Mouse (Mus musculus) midbrain, embryonic 14.5 days (tissue): Measurements from ENCODE around the gene Nsg2. TPM values are rescaled to one million over a fixed set of nuclear protein-coding genes. Genes with fewer than 3 reads are reported as not detected.
A peak's percentile ranks its signal among the peaks of the same experiment; 100 is the strongest.

Experiments
- ATAC-seq: fragments of 200-750 bp; cut with Nextera tagmentation; 2 replicates; pipeline ENCODE4 v1.8.0; 2017; ENCODE audit warnings: moderate number of reproducible peaks, moderate library complexity; ENCODE audit not compliant: low FRiP score, low TSS enrichment
- DNase-seq: peaks from one replicate; pipeline ENCODE4 v3.0.0-alpha.2; 2015
- H3K27ac ChIP-seq: fragments of 300-500 bp; sonication (generic); replicated peaks from 2 replicates; pipeline ENCODE4 v1.5.1; 2014; ENCODE audit warnings: mild to moderate bottlenecking, low read depth, low read length, moderate library complexity
- H3K27me3 ChIP-seq: fragments of 300-500 bp; sonication (generic); 2 replicates; pipeline ENCODE4 v1.6.1; 2014; ENCODE audit warnings: low read length, control low read depth, mixed read lengths; ENCODE audit not compliant: control insufficient read depth, insufficient read depth
- H3K36me3 ChIP-seq: fragments of 300-500 bp; sonication (generic); 2 replicates; pipeline ENCODE4 v1.6.1; 2014; ENCODE audit warnings: low read length, control low read depth; ENCODE audit not compliant: control insufficient read depth, insufficient read depth
- H3K4me1 ChIP-seq: fragments of 300-500 bp; sonication (generic); 2 replicates; pipeline ENCODE4 v1.6.1; 2014; ENCODE audit warnings: mild to moderate bottlenecking, antibody characterized with exemption, low read length, control low read depth; ENCODE audit not compliant: control insufficient read depth, insufficient read depth
- H3K4me2 ChIP-seq: fragments of 300-500 bp; sonication (generic); 2 replicates; pipeline ENCODE4 v1.6.1; 2014; ENCODE audit warnings: mild to moderate bottlenecking, low read length, moderate library complexity
- H3K4me3 ChIP-seq: fragments of 300-500 bp; sonication (generic); replicated peaks from 2 replicates; pipeline ENCODE4 v1.5.1; 2014; ENCODE audit warnings: low read depth, low read length
- H3K9ac ChIP-seq: fragments of 300-500 bp; sonication (generic); replicated peaks from 2 replicates; pipeline ENCODE4 v1.6.1; 2014; ENCODE audit warnings: mild to moderate bottlenecking, low read length, moderate library complexity
- H3K9me3 ChIP-seq: fragments of 300-500 bp; sonication (generic); 2 replicates; pipeline ENCODE4 v1.6.1; 2016; ENCODE audit warnings: low read length, control low read depth, mixed read lengths; ENCODE audit not compliant: control insufficient read depth
- WGBS: fragments of 180-500 bp; shearing (Covaris S2); extraction: QIAGEN DNeasy Blood & Tissue Kit; methylation state at CpG from one replicate; pipeline ENCODE4 v1.1.7; 2014; 5-methylcytosine and 5-hydroxymethylcytosine counted together
- polyA plus RNA-seq: library from polyadenylated mRNA; unstranded; fragments of >200 nt; fragmentation: Nextera tagmentation; extraction: Ambion mirVana; gene quantifications from 2 replicates; pipeline ENCODE4 v1.2.1, GENCODE M21; 2014

Gene Nsg2
- polyA plus RNA-seq, 1 experiment from 2014 or later: 209 TPM

GRCm38 (mm10) chr11:32075163-32075562, 74.9 kb downstream of the Nsg2 start:
- 80% methylated on average over 2 of the region's 2 CpGs for WGBS
- no peak overlapping the region for H3K4me3 ChIP-seq
- no peak overlapping the region for H3K9ac ChIP-seq
- no peaks in the 10 kb centered on the region for H3K9me3 ChIP-seq
- no peak overlapping the region for H3K4me2 ChIP-seq
- H3K4me1 ChIP-seq: no peaks in the 10 kb centered on the region
- ATAC-seq (no peak), DNase-seq (no peak)
- H3K27ac ChIP-seq: no peak overlapping the region
- no peaks in the 10 kb centered on the region for H3K27me3 ChIP-seq
- no peaks in the 10 kb centered on the region for H3K36me3 ChIP-seq

- ATAC-seq: no peak
- Histone ChIP-seq H3K27ac (no peak overlapping the region), H3K27me3 (no peaks in the 10 kb centered on the region)
Measured at GRCm38 (mm10) chr11:32083462-32083861, 83.2 kb downstream of the Nsg2 start.

GRCm38 (mm10) chr11:32086525-32086924, 86.3 kb downstream of the Nsg2 start:
- ATAC-seq: 0 out of 2 replicates have a peak, but pooled peaks have one; percentile 1
- Histone ChIP-seq H3K4me3 (no peak overlapping the region), H3K9me3 (no peaks in the 10 kb centered on the region), H3K36me3 (no peaks in the 10 kb centered on the region), H3K9ac (0 out of 2 replicates have a peak overlapping the region, but pooled peaks have one; percentile 3), H3K27me3 (no peaks in the 10 kb centered on the region), H3K27ac (peak overlapping the region; percentile 96), H3K4me2 (no peak overlapping the region), H3K4me1 (peaks cover 20% of the 10 kb centered on the region)
- WGBS: 53% methylated on average over 1 of the region's 1 CpGs
- peak; percentile 49 for DNase-seq

More at GRCm38 (mm10) chr11:32083462-32083861, 83.2 kb downstream of the Nsg2 start:
- Histone ChIP-seq H3K4me3 (no peak overlapping the region), H3K9ac (no peak overlapping the region), H3K9me3 (no peaks in the 10 kb centered on the region), H3K36me3 (no peaks in the 10 kb centered on the region), H3K4me2 (no peak overlapping the region), H3K4me1 (peaks cover 20% of the 10 kb centered on the region)
- DNase-seq: no peak
- WGBS: 75% methylated on average over 3 of the region's 3 CpGs

GRCm38 (mm10) chr11:32087376-32087775, 87.1 kb downstream of the Nsg2 start:
- H3K4me2 ChIP-seq: peak overlapping the region; percentile 21; the same call in 1 of the 2 replicates
- 2% methylated on average over 2 of the region's 2 CpGs for WGBS
- peak; percentile 94 for ATAC-seq
- H3K4me3 ChIP-seq: no peak overlapping the region
- H3K4me1 ChIP-seq: peaks cover 20% of the 10 kb centered on the region
- H3K9me3 ChIP-seq: no peaks in the 10 kb centered on the region
- H3K36me3 ChIP-seq: no peaks in the 10 kb centered on the region
- no peaks in the 10 kb centered on the region for H3K27me3 ChIP-seq
- H3K27ac ChIP-seq: peak overlapping the region; percentile 96
- 0 out of 2 replicates have a peak overlapping the region, but pooled peaks have one; percentile 3 for H3K9ac ChIP-seq
- peak; percentile 94 for DNase-seq

GRCm38 (mm10) chr11:32087779-32088442, 87.6 kb downstream of the Nsg2 start:
- H3K27ac ChIP-seq: peak overlapping the region; percentile 96
- no peak overlapping the region for H3K9ac ChIP-seq
- H3K27me3 ChIP-seq: no peaks in the 10 kb centered on the region
- peaks cover 20% of the 10 kb centered on the region for H3K4me1 ChIP-seq
- no peak overlapping the region for H3K4me2 ChIP-seq
- ATAC-seq (peak; percentile 62; the same call in 1 of the 2 replicates), DNase-seq (no peak)
- no peaks in the 10 kb centered on the region for H3K36me3 ChIP-seq
- no peak overlapping the region for H3K4me3 ChIP-seq
- no peaks in the 10 kb centered on the region for H3K9me3 ChIP-seq
- WGBS: 53% methylated on average over 9 of the region's 9 CpGs

- Histone ChIP-seq H3K4me2 (no peak overlapping the region), H3K27ac (no peak overlapping the region), H3K27me3 (no peaks in the 10 kb centered on the region), H3K36me3 (no peaks in the 10 kb centered on the region), H3K4me3 (no peak overlapping the region), H3K9me3 (no peaks in the 10 kb centered on the region), H3K9ac (no peak overlapping the region), H3K4me1 (peaks cover 3% of the 10 kb centered on the region; the same call in 1 of the 2 replicates)
- ATAC-seq (no peak), DNase-seq (no peak)
- WGBS: 77% methylated on average over 4 of the region's 4 CpGs
Measured at GRCm38 (mm10) chr11:32095793-32096192, 95.5 kb downstream of the Nsg2 start.

GRCm38 (mm10) chr11:32096346-32096745, 96.1 kb downstream of the Nsg2 start:
- WGBS: 89% methylated on average over 6 of the region's 6 CpGs
- DNase-seq (no peak), ATAC-seq (no peak)

GRCm38 (mm10) chr11:32101059-32101632, 100.9 kb downstream of the Nsg2 start:
- ATAC-seq: no peak

More at GRCm38 (mm10) chr11:32096346-32096745, 96.1 kb downstream of the Nsg2 start:
- H3K9ac ChIP-seq: no peak overlapping the region
- no peak overlapping the region for H3K4me2 ChIP-seq
- H3K36me3 ChIP-seq: no peaks in the 10 kb centered on the region
- no peaks in the 10 kb centered on the region for H3K27me3 ChIP-seq
- no peak overlapping the region for H3K4me3 ChIP-seq
- H3K27ac ChIP-seq: no peak overlapping the region
- peaks cover 6% of the 10 kb centered on the region; the same call in 1 of the 2 replicates for H3K4me1 ChIP-seq
- H3K9me3 ChIP-seq: no peaks in the 10 kb centered on the region

More at GRCm38 (mm10) chr11:32101059-32101632, 100.9 kb downstream of the Nsg2 start:
- Histone ChIP-seq H3K9ac (no peak overlapping the region), H3K4me1 (peaks cover 30% of the 10 kb centered on the region), H3K27me3 (no peaks in the 10 kb centered on the region), H3K36me3 (no peaks in the 10 kb centered on the region), H3K4me2 (no peak overlapping the region), H3K4me3 (no peak overlapping the region), H3K27ac (no peak overlapping the region; the same call in 1 of the 2 replicates), H3K9me3 (no peaks in the 10 kb centered on the region)
- no peak for DNase-seq
- 60% methylated on average over 3 of the region's 3 CpGs for WGBS
